Mouse (Mus musculus) adrenal gland, adult 18-20 months (tissue): ENCODE data around the gene Agrp. TPM values are rescaled to one million over a fixed set of nuclear protein-coding genes. Genes with fewer than 3 reads are reported as not detected.

Source experiments
- DNase-seq, 2 experiments: peaks; one replicate each; pipeline ENCODE4 v3.0.0; 2021 to 2022; ENCODE audit warnings: low spot score in 2 of 2
- total RNA-seq, 2 experiments: library from RNA; stranded (reverse); gene quantifications; 1 replicate in 1 of 2; 2 replicates in 1 of 2; pipeline ENCODE4 v1.2.3; 2021

The Agrp gene
- total RNA-seq, 2 experiments from 2014 or later: 3.3 to 5.3 TPM

- no peak for DNase-seq
These were observed 14.1 kb downstream of the Agrp start for GRCm38 (mm10) chr8:105623118-105623517.

GRCm38 (mm10) chr8:105622421-105622920, 14.7 kb downstream of the Agrp start:
- peak; percentile 89 to 95 for DNase-seq

- DNase-seq: no peak
These were observed 15.4 kb downstream of the Agrp start for GRCm38 (mm10) chr8:105621841-105622240.

GRCm38 (mm10) chr8:105620946-105621720, 16.1 kb downstream of the Agrp start:
- DNase-seq: no peak

- DNase-seq: no peak
These were observed 17.0 kb downstream of the Agrp start for GRCm38 (mm10) chr8:105620211-105620610.

- no peak for DNase-seq
These were observed 18.2 kb downstream of the Agrp start for GRCm38 (mm10) chr8:105618892-105619591.

GRCm38 (mm10) chr8:105618279-105618634, 18.9 kb downstream of the Agrp start:
- no peak for DNase-seq

GRCm38 (mm10) chr8:105617451-105618278, 19.5 kb downstream of the Agrp start:
- no peak for DNase-seq

GRCm38 (mm10) chr8:105615942-105616341, 21.3 kb downstream of the Agrp start:
- no peak for DNase-seq

GRCm38 (mm10) chr8:105613830-105614511, 23.2 kb downstream of the Agrp start:
- peak; percentile 67 to 76 for DNase-seq

GRCm38 (mm10) chr8:105613037-105613436, 24.2 kb downstream of the Agrp start:
- DNase-seq: peak; percentile 49 to 72

GRCm38 (mm10) chr8:105611836-105612235, 25.4 kb downstream of the Agrp start:
- no peak for DNase-seq

- no peak for DNase-seq
These were observed 27.4 kb downstream of the Agrp start for GRCm38 (mm10) chr8:105609771-105610170.

- DNase-seq: no peak
These were observed 27.8 kb downstream of the Agrp start for GRCm38 (mm10) chr8:105609355-105609754.

- DNase-seq: no peak
These were observed 29.5 kb downstream of the Agrp start for GRCm38 (mm10) chr8:105607684-105608083.

GRCm38 (mm10) chr8:105607062-105607461, 30.1 kb downstream of the Agrp start:
- no peak for DNase-seq

GRCm38 (mm10) chr8:105606189-105607023, 30.8 kb downstream of the Agrp start:
- peak; percentile 77 for DNase-seq

- DNase-seq: peak; percentile 51 to 58
These were observed 31.6 kb downstream of the Agrp start for GRCm38 (mm10) chr8:105605491-105606188.

- DNase-seq: peak; percentile 77 to 78
These were observed 32.3 kb downstream of the Agrp start, which contains the start of gene Ripor1 for GRCm38 (mm10) chr8:105604804-105605381. Gene Ripor1 (plus strand): TSS chr8:105605255.
